Mouse (Mus musculus) ES-E14 (cell line): ENCODE data around the gene Aebp1.

Experiments used
- CHD2 ChIP-seq: IDR thresholded peaks from 2 replicates; pipeline ENCODE4 v1.6.1; 2014; ENCODE audit warnings: mild to moderate bottlenecking, low read depth, low read length, inconsistent platforms
- HCFC1 ChIP-seq: IDR thresholded peaks from 2 replicates; pipeline ENCODE4 v1.6.1; 2012; ENCODE audit warnings: low read length, inconsistent platforms, borderline replicate concordance; ENCODE audit not compliant: insufficient read depth
- MAFK ChIP-seq: IDR thresholded peaks from 2 replicates; pipeline ENCODE4 v1.6.1; 2014; ENCODE audit warnings: mild to moderate bottlenecking, low read depth, low read length, inconsistent platforms; ENCODE audit not compliant: insufficient read depth
- ZC3H11A ChIP-seq: IDR thresholded peaks from 2 replicates; pipeline ENCODE4 v1.6.1; 2012; ENCODE audit warnings: low read depth, mild to moderate bottlenecking, inconsistent platforms, low read length, borderline replicate concordance
- ZNF384 ChIP-seq: IDR thresholded peaks from 2 replicates; pipeline ENCODE4 v1.6.1; 2012; ENCODE audit warnings: low read depth, low read length, inconsistent platforms

DNA sequence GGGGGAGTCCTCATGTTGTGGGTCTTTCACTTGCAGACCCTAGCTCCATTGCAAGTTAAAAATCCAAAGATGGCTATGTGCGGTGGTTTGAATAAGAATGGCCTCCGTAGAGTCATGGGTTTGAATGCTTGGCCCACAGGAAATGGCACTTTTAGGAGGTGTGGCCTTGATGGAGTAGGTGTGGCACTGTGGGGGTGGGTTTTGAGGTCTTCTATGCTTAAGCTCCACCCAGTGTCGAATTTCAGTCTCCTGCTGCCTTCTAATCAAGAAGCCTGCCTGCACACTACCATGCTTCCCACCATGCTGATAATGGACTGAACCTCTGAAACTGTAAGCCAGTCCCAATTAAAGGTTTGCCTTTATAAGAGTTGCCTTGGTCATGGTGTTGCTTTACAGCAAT lies 18.6 kb upstream of the Aebp1 start:
- no peak for TF ChIP-seq CHD2
- TF ChIP-seq ZNF384 = no peak
- no peak for TF ChIP-seq ZC3H11A
- no peak for TF ChIP-seq MAFK
- no peak for TF ChIP-seq HCFC1
